2 mouse cellular contexts compared by ENCODE assay signal in the genomic region with DNA sequence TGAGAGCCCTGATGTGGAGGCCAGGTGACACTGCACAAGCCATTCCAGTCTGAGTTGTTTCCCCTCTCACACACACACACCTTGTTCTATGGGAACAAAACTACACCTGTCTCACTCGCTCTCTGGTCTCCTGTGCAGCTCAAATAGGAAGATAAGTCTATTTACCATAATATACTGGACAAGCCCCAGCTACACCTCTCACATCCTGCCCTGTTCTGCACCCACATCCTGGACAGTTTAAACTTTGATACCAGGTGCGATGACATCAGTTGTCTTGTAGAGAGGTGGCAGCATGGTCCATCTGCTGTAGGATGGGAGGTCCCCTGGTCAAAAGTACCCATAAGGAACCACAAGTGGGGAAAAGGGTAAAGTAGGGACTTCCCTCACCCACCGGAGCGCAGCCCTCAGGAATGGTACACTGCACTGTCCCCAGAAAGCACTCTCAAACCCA.
TF ChIP-seq lines count a peak whose summit lies in the region.

No protein-coding gene starts in this region.

TF ChIP-seq in C2C12, 6 proteins besides CTCF, POLR2A, EP300 and RAD21 (continued from another document):
- TF ChIP-seq MYOD1 (IDR thresholded peaks at IDR 0.05; ENCODE audit: control insufficient read depth, insufficient read length, low read depth) (no peak), CEBPB (IDR thresholded peaks at IDR 0.05; ENCODE audit: low read depth) (no peak), MYOG (IDR thresholded peaks at IDR 0.05; ENCODE audit: control insufficient read depth, extremely low read depth, insufficient read length) (no peak), FOSL1 (IDR thresholded peaks at IDR 0.05; ENCODE audit: insufficient read depth, low read length, poor library complexity, severe bottlenecking) (no peak), MAX (IDR thresholded peaks at IDR 0.05) (no peak)

TF ChIP-seq in CH12.LX, 34 proteins besides CTCF, POLR2A, EP300 and RAD21 (continued from another document):
- TF ChIP-seq SMC3 (IDR thresholded peaks at IDR 0.05; ENCODE audit: low read depth, low read length) (no peak), PAX5 (IDR thresholded peaks at IDR 0.05; ENCODE audit: low read length) (no peak), JUND (conservative IDR thresholded peaks at IDR 0.05; ENCODE audit: low read depth, low read length) (peak; percentile 69), UBTF (IDR thresholded peaks at IDR 0.05; ENCODE audit: low read depth, low read length) (peak; percentile 49), BHLHE40 (IDR thresholded peaks at IDR 0.05; ENCODE audit: low read depth, low read length) (peak; percentile 70), MAX (IDR thresholded peaks at IDR 0.05; ENCODE audit: low read length) (peak; percentile 76), POLR2AphosphoS2 (IDR thresholded peaks at IDR 0.05; ENCODE audit: low read depth, low read length) (peak; percentile 28; the same call in 1 of the 2 replicates), MAFK (IDR thresholded peaks at IDR 0.05; ENCODE audit: insufficient replicate concordance, low read length) (no peak), SIN3A (IDR thresholded peaks at IDR 0.05; ENCODE audit: low read length) (peak; percentile 53; the same call in 1 of the 2 replicates), USF1 (IDR thresholded peaks at IDR 0.05; ENCODE audit: low read depth, low read length) (no peak), ZKSCAN1 (IDR thresholded peaks at IDR 0.05; ENCODE audit: borderline replicate concordance, low read depth, low read length) (no peak), KAT2A (IDR thresholded peaks at IDR 0.05; ENCODE audit: insufficient replicate concordance, low read length) (no peak), USF2 (conservative IDR thresholded peaks at IDR 0.05; ENCODE audit: low read depth, low read length) (no peak), IRF4 (IDR thresholded peaks at IDR 0.05; ENCODE audit: low read depth, low read length) (peak; percentile 90), TCF12 (IDR thresholded peaks at IDR 0.05; ENCODE audit: low read depth, low read length) (peak; percentile 97), HCFC1 (IDR thresholded peaks at IDR 0.05; ENCODE audit: low read depth, low read length) (no peak), NELFE (IDR thresholded peaks at IDR 0.05; ENCODE audit: low read depth, low read length) (peak; percentile 45), MYC (IDR thresholded peaks at IDR 0.05; ENCODE audit: low read depth, low read length) (peak; percentile 72), CHD2 (IDR thresholded peaks at IDR 0.05; ENCODE audit: low read length) (peak; percentile 73), MAZ (IDR thresholded peaks at IDR 0.05; ENCODE audit: low read depth, low read length) (peak; percentile 90), ZNF384 (IDR thresholded peaks at IDR 0.05; ENCODE audit: low read depth, low read length) (no peak), JUN (IDR thresholded peaks at IDR 0.05; ENCODE audit: insufficient read depth, low read depth, low read length) (peak; percentile 80), GABPA (IDR thresholded peaks at IDR 0.05; ENCODE audit: insufficient replicate concordance, low read depth, low read length) (no peak), RCOR1 (conservative IDR thresholded peaks at IDR 0.05; ENCODE audit: low read depth, low read length) (no peak; the same call in 1 of the 2 replicates), TBP (conservative IDR thresholded peaks at IDR 0.05; ENCODE audit: low read depth, low read length) (peak; percentile 64; the same call in 1 of the 2 replicates), ETS1 (conservative IDR thresholded peaks at IDR 0.05; ENCODE audit: low read depth, low read length) (peak; percentile 93), MXI1 (IDR thresholded peaks at IDR 0.05; ENCODE audit: low read depth, low read length) (peak; percentile 69), ZMIZ1 (IDR thresholded peaks at IDR 0.05; ENCODE audit: low read depth, low read length) (peak; percentile 60), MEF2A (IDR thresholded peaks at IDR 0.05; ENCODE audit: borderline replicate concordance, low read depth, low read length) (peak; percentile 85; the same call in 1 of the 2 replicates), NRF1 (IDR thresholded peaks at IDR 0.05; ENCODE audit: low read depth, low read length) (no peak), ZC3H11A (IDR thresholded peaks at IDR 0.05; ENCODE audit: low read depth, low read length) (no peak), ELF1 (IDR thresholded peaks at IDR 0.05; ENCODE audit: low read depth, low read length) (peak; percentile 28; the same call in 1 of the 2 replicates), E2F4 (IDR thresholded peaks at IDR 0.05; ENCODE audit: insufficient replicate concordance, low read depth, low read length) (no peak)
